Mouse (Mus musculus) embryonic facial prominence, embryonic 13.5 days (tissue): Measurements from ENCODE around the gene Gm2174. TPM values are rescaled to one million over a fixed set of nuclear protein-coding genes. Genes with fewer than 3 reads are reported as not detected.

Source experiments
- polyA plus RNA-seq: library from polyadenylated mRNA; unstranded; fragments of >200 nt; fragmentation: Nextera tagmentation; extraction: Ambion mirVana; gene quantifications from 2 replicates; pipeline ENCODE4 v1.2.1, GENCODE M21; 2015

Gm2174 gene
- polyA plus RNA-seq, 1 experiment from 2014 or later = 4.2 TPM

Other genes with a start within 250 kb of the Gm2174 start
- not detected in 2 replicates for gene Gm773, start 235.1 kb upstream of the Gm2174 start, polyA plus RNA-seq
- gene Zfp449, start 101.6 kb upstream of the Gm2174 start, polyA plus RNA-seq = 8.9 and 9.3 TPM in 2 replicates
- gene Smim10l2a, start 73.4 kb upstream of the Gm2174 start, polyA plus RNA-seq = 6.1 and 6.8 TPM in 2 replicates
- 24.6 and 26.3 TPM in 2 replicates for gene Ints6l, start 6.9 kb downstream of the Gm2174 start, polyA plus RNA-seq
- not detected in 2 replicates for gene Gm10477, start 76.8 kb downstream of the Gm2174 start, polyA plus RNA-seq
- not detected in 2 replicates for gene Gm648, start 101.6 kb downstream of the Gm2174 start, polyA plus RNA-seq
- 23.8 and 25.1 TPM in 2 replicates for gene Mmgt1, start 150.1 kb downstream of the Gm2174 start, polyA plus RNA-seq
- 13.6 and 15.6 TPM in 2 replicates for gene Slc9a6, start 161.8 kb downstream of the Gm2174 start, polyA plus RNA-seq